ENCODE assay signal across 32 mouse cellular contexts in genomic region chr10:32091354-32091753, GRCm38 (mm10).
"Had no signal": no experiment of that assay in that cellular context is flagged by ENCODE, and none has a peak within 500 bp of the region (broad histone marks: within the 10 kb centered on the region; RNA-seq: fewer than 3 reads in every experiment).

No protein-coding gene starts in this region.

- DNase-seq: heart, postnatal 10 days; heart, postnatal 14 days; heart, postnatal 36 days; heart, postnatal 4 days; kidney, adult 11 months; kidney, adult 18-20 months; kidney, adult 2 months; kidney, adult 8-10 months; kidney, adult 9 months; kidney, postnatal 14 days; kidney, postnatal 25 days; kidney, postnatal 36 days; kidney, postnatal 4 days; layer of hippocampus, adult 9-11 months; layer of hippocampus, postnatal 36 days had no signal

- H3K9ac ChIP-seq: heart, embryonic 12.5 days; heart, embryonic 13.5 days; heart, embryonic 15.5 days; hindbrain, embryonic 12.5 days; hindbrain, embryonic 13.5 days; hindbrain, embryonic 14.5 days; hindbrain, embryonic 15.5 days; intestine, embryonic 15.5 days; kidney, embryonic 15.5 days had no signal

- H3K4me3 ChIP-seq: heart, embryonic 12.5 days; heart, embryonic 13.5 days; heart, embryonic 15.5 days; hindbrain, embryonic 10.5 days; hindbrain, embryonic 12.5 days; hindbrain, embryonic 13.5 days; hindbrain, embryonic 15.5 days; intestine, embryonic 15.5 days; kidney, embryonic 15.5 days; layer of hippocampus, adult 2 months; left cerebral cortex, adult 2 months had no signal

- H3K36me3 ChIP-seq: heart, embryonic 12.5 days; heart, embryonic 13.5 days; heart, embryonic 15.5 days; hindbrain, embryonic 10.5 days; hindbrain, embryonic 12.5 days; hindbrain, embryonic 13.5 days; hindbrain, embryonic 15.5 days; intestine, embryonic 15.5 days; kidney, embryonic 15.5 days had no signal

- ATAC-seq: hindbrain, postnatal 0 days; inflammation-experienced regulatory T-cells, adult 6 months; intestine, embryonic 15.5 days; intestine, postnatal 0 days had no signal

- H3K9me3 ChIP-seq: heart, embryonic 12.5 days; heart, embryonic 13.5 days; heart, embryonic 15.5 days; hindbrain, embryonic 10.5 days; hindbrain, embryonic 12.5 days; hindbrain, embryonic 13.5 days; hindbrain, embryonic 15.5 days; intestine, embryonic 15.5 days; kidney, embryonic 15.5 days had no signal

- H3K27ac ChIP-seq: heart, embryonic 13.5 days; heart, embryonic 15.5 days; hindbrain, embryonic 10.5 days; hindbrain, embryonic 12.5 days; hindbrain, embryonic 13.5 days; hindbrain, embryonic 14.5 days; hindbrain, embryonic 15.5 days; hindbrain, postnatal 0 days; intestine, embryonic 15.5 days; kidney, embryonic 15.5 days; kidney, postnatal 0 days; layer of hippocampus, adult 2 months; left cerebral cortex, adult 2 months had no signal

- H3K27me3 ChIP-seq: heart, embryonic 12.5 days; heart, embryonic 13.5 days; heart, embryonic 15.5 days; hindbrain, embryonic 12.5 days; hindbrain, embryonic 13.5 days; hindbrain, embryonic 15.5 days; intestine, embryonic 15.5 days; kidney, embryonic 15.5 days had no signal

- H3K4me2 ChIP-seq: heart, embryonic 11.5 days; heart, embryonic 12.5 days; heart, embryonic 13.5 days; heart, embryonic 15.5 days; hindbrain, embryonic 12.5 days; hindbrain, embryonic 13.5 days; hindbrain, embryonic 14.5 days; hindbrain, embryonic 15.5 days; intestine, embryonic 15.5 days; kidney, embryonic 15.5 days had no signal

- H3K4me1 ChIP-seq: heart, embryonic 12.5 days; heart, embryonic 13.5 days; heart, embryonic 15.5 days; hindbrain, embryonic 10.5 days; hindbrain, embryonic 12.5 days; hindbrain, embryonic 13.5 days; hindbrain, embryonic 15.5 days; intestine, embryonic 15.5 days; kidney, embryonic 15.5 days had no signal
